Mouse (Mus musculus) heart, adult 2 months (tissue): ENCODE data around the gene Olfr1138.

Experiments
- CTCF ChIP-seq: fragments of 200-600 bp; IDR thresholded peaks from 2 replicates; pipeline ENCODE4 v1.8.1; 2022; ENCODE audit warnings: antibody characterized with exemption, mild to moderate bottlenecking, moderate library complexity
- EP300 ChIP-seq: fragments of 200-500 bp; IDR thresholded peaks from 2 replicates; pipeline ENCODE4 v1.6.1; 2011; ENCODE audit warnings: low read depth, low read length, control low read depth; ENCODE audit not compliant: insufficient read depth
- POLR2A ChIP-seq: fragments of 200-500 bp; IDR thresholded peaks from 2 replicates; pipeline ENCODE4 v1.6.1; 2011; ENCODE audit warnings: mild to moderate bottlenecking, low read depth, low read length, control low read depth; ENCODE audit not compliant: insufficient read depth

GRCm38 (mm10) chr2:87693847-87694246 lies 45.9 kb downstream of the Olfr1138 start, which contains the start of gene Olfr1136:
- no peak for TF ChIP-seq CTCF
- TF ChIP-seq EP300, result no peak
- no peak for TF ChIP-seq POLR2A
